Mouse (Mus musculus) kidney, adult 2 months (tissue): ENCODE results near the gene Eif2ak1.
A peak's percentile ranks its signal among the peaks of the same experiment; 100 is the strongest.

Source experiments
- CTCF ChIP-seq: fragments of 200-500 bp; conservative IDR thresholded peaks from 2 replicates; pipeline ENCODE4 v1.5.1; 2011; ENCODE audit warnings: low read depth, mild to moderate bottlenecking, control low read depth, low read length, moderate library complexity, mixed read lengths; ENCODE audit not compliant: insufficient read depth, insufficient read length
- POLR2A ChIP-seq: fragments of 200-500 bp; IDR thresholded peaks from one replicate; pipeline ENCODE4 v1.6.1; 2011; ENCODE audit warnings: low read depth, low read length, control low read depth

- no peak for TF ChIP-seq POLR2A
- TF ChIP-seq CTCF = peak; percentile 38
Measured at GRCm38 (mm10) chr5:143817116-143817930, at the start of gene Eif2ak1.
